Mouse (Mus musculus) embryo, embryonic 9.5 days (tissue): Measurements from ENCODE around the gene A3galt2.

Experiments used
- DNase-seq: peaks from one replicate; pipeline ENCODE4 v3.0.0-alpha.2; 2017; ENCODE audit errors: extremely low spot score

A3galt2 gene

DNA sequence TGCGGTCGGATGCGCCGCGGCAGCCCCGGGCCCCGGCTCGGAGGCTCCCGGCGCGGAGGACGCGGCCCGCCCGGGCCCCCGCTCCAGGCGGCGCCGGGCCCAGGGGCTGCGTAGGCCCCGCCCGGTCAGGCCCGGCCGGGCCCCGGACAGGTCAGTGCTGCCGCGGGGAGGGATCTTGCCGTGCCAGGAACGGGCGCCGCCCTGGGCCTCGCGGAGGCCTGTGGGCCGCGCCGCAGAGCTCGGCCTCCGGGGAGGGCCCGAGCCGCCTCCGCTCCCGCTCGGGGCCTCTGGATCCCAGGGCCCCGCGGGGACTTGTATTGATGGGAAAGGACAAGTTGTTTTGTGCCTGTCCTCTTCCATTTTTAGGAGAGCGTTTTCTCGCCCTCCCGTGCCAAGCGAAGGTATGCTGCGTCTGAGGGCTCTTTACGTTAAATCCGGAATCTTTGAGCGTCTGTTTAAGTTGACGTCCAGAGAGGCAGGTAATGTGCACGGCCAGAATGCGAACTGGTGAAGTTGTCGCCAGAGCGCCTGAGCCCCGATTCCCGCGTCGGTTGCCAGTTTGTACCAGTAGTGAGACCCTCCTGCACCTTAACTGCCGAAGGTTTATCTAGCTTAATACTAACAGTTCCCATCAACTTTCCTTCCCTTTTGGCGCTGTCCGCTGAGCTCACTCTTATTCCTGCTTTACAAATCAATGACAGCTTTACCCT lies 27.3 kb upstream of the A3galt2 start:
- DNase-seq, result peak; percentile 52

DNA sequence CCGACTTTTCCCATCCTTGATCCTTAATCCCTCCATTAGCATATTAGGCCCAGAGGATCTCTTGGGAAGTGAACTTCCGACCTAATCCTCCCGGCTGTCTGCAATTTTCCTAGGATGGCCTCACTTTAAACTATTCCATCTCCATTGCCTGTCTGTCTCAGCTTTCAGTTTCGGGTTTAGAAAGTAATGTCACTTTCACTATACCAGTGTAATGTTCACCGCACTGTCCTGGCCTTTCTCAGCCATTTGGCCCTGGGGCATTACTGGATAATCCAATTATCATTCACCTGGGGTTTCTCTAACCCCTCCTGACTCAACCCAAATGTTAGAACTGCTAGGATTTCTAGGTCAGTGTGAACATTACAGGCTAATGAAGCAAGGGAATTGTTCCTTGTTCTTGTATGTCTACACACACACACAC lies 26.7 kb upstream of the A3galt2 start:
- no peak for DNase-seq

DNA sequence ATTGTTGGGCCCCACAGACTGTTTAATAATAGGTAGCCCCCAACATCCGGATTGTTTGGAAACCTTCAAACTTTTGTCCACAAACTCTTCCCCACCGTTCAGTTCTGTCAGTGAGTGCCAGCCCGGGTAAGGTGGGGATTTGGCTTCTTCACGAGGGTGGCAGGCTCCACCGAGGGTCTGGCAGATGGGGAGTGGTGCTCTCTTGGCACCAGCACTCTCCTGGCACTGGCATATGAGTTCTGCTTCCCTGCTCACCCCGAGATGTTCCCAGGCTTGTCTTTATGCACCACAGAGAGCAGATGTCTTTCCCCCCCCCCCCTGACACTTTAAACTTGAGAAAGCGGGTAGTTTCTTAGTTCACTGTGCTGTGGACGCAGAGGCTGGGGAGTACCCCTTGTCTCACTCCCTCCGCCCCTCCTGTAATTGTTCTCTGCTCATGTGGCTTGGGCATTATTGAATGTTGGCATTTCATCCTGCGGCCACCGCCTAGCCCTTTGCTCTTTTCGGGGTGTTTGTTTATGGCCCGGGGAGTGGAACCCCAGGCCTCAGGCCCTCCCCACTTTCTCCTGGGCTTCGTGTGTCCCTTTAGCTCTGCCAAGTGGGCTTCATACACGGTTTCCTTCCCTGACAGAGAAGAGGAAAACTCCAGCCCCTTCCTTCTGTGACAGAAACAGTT lies 26.0 kb upstream of the A3galt2 start:
- no peak for DNase-seq

DNA sequence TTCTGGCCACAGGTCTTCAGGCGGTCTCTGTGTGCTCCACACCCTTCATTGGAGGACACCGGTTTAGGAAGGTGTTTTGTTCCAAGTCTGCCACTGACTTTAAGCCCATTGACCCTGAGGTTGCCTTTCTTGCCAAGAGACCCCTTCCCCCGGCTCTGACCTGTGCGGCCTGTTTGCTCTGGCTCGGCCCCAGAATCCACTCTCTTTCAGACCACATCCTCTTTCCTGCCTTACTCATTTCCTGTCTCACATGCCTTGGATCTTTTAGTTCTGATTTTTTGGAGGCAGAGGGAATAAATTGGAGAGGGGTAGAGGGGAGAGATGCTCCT lies 25.5 kb upstream of the A3galt2 start:
- no peak for DNase-seq

DNA sequence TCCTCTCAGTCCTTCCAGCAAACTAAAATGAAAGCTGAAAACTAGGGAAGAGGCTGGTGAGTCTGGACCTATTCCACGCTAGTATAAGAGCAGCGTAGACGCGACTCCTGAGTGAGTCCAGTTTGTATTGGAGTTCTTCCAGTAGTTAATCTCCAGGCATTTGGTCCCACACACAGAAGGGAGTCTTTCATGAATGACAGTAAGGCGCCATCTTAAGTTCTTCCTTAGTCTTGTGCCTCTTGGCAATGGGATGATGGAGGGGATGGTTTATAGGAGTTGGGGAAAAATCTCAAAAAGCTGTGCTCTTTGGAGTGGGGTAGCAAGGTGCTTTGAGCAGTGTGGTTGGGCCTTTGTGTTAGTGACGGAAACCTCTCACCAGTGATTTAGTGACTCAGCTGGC lies 24.9 kb upstream of the A3galt2 start:
- DNase-seq, result no peak

DNA sequence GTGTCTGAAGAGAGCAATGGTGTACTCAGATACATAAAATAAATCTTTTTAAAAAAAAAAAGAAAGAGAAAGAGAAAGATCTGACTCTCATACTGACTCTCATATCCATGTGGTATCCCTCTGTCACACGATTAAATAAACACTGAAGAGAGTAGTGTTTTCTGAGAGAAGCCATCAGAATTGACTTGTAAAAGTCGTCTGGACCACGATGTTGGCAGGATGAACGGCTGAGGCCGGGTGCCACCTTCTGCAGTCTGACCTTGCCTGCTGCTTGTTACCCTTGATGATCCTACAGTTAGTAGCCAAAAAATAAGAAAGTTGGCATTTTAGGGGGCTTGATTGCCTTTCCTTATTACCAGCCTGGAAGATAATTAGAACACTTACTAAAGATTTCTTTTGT lies 22.4 kb upstream of the A3galt2 start:
- DNase-seq, result no peak

DNA sequence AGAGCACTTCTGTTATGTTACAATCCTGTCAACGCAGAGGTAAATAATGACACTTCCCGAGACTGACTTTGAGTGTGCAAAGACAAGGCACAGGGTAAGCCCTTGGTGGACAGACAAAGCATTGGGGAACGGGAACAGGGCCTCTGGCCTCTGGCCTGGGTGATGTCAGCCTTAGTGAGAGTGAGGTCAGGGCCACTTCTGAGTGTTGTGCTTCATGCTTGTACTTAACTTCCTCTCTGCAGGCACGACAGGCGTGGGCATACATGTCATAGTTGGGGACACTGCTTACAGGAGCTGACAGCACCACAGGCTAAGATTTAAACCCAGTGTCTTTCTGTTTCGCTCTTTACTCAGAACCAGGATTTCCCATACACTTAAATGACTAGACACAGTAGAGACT lies 21.7 kb upstream of the A3galt2 start:
- DNase-seq, result no peak

DNA sequence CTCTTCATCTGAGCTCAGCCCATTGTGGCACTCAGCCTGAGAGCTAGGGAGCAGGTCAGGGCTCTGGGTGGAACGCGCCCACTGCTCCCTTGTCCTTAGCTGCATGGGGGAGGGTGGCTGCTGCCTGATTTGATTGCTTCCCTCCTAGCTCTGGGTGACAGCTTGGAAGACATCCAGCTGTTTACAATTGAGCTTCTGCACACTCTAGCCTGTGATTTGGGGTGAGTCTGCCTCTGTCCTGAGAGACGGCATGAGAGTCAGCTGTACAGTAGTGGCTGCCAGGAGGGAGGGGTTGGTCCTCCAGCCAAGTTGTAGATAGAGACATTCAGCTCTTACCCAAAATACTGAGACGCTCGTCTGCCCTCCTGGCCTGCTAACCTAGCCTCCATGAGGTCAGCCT lies 20.9 kb upstream of the A3galt2 start:
- no peak for DNase-seq

DNA sequence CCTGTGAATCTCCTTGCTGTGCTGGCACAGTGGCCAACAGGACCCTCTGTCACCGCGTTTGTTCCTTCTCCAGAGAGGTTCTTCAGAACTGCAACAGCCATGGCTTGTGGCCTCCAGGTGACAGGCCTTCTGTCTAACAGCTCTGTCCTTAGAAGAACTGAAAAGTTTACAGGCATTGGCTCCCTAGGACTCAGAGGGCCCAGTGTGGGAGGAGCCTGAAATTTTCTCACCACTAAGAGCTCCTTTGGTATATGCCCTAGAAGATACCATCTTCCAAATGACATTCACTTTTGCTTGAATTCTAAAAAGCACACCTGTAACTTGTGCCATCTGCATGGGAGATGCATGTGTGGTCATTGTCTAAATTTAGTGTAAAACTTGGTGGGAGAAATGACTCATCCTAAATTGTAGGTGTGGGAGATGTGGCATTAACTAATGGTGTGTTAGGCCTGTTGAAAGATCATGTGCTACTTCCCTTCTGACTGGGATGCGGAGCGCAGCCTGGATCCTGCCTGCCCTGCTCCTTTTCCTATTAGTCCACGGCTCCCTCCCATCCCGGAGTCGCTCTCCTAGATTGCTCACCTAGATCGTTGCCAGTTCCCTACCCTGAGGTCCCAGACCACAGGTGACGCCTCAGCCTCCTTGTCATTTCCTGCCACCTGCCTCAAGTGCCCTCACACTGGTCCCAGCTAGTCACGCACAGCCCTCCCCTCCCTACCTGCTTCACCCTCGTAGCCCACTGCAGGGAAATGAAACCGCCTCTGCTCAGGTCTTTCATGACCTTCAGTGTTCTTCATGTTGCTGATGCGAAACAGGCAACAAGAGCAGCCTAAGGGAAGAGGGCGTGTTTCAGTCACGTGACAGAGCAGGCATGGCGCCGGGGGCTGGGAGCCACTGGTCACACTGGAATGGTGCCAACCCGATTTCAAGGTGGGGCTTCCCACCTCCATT lies 20.2 kb upstream of the A3galt2 start:
- DNase-seq, result no peak

DNA sequence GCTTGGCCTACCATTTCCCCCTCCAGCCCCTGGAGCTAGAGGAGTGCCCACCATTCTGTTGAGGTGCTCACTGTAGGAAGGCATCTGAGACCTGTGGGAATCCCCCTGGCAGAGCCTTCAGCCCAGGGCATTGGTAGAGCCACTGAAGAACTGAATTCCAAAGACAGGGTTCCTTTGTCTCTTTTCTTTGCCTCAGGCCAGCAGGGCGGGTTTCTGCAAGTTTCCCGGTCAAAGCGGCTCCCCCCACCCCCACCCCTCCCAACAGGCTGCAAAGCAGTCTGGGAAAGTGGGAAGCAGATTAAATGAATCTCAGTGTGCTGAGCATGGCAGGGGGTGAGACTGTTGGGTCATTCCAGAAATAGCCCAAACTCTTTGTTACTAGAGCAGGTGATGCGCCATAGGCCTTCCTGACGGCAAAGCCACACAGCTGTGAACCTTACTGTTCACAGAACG lies 18.0 kb upstream of the A3galt2 start:
- peak; percentile 72 for DNase-seq

DNA sequence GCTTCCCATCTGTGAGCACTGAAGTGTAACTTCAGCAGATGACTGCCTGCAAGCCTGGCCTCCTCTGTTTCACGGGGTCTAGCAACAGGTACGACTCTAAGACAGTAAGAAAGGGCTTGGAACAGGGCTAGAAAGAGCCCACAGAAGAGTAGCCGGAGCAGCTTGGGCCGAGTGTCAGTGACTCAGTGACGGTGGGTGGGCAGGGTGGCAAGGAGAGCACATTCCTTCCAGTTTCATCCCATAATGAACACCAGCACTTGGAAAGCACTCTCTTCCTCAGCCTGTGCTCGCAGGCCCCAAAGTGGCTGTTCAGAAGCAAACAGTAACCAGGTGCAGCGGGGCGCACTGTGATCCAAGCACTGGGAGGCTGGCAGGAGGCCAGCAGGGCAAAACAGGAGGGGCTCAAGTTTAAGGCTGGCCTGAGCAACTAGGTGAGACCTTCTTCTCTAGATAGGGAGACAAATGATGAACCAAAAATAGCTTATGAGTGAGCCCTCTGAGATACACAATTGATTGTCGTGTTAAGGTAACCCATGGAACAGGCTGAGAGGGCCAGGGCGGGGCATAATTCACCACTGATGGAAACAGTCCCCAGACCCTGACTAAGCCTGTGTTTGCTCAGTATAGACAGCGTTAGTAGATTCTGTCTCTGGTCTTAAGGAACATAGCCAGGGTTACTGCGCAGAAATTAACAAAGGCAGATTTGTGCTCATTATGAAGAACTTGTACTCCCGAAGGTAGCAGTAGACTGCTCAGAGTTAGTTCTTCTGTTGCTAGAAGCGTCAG lies 17.1 kb upstream of the A3galt2 start:
- no peak for DNase-seq

DNA sequence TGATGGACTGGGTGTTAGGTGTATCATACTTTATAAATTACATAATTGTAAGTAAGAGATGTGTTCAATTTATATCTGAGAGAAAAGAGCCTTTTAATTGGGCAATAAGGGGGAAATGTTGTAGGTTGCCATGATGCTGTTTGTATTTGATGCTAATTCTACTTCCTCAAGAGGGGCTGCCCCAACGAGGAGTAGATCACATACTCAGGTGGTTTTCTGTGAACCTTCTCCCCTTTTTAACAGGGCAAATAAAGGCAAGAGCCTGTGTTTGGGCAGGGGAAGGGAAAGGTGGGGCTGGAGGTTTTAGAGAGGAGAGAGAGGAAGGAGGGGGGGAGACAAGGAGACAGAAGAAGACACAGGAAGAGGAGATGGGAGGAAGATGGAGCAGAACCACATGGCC lies 14.3 kb upstream of the A3galt2 start:
- no peak for DNase-seq

DNA sequence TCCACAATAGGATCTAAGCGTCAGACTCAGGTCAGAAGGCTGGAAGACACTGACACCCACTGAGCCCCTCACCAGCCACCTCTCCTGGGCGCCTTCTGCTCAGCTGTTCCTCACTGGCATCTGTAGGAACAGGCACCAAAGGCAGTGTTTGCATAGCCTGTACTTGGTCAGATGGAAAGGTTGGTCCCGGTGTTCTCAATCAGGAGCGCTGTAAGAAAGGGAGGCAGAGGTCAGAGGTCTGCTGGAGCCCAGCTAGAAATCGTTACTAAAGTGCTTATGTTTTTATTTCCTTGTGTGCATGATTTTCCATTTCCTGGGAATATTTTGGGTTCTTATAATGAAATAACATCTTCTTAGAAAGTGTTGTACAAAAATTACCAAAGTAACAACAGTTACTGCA lies 13.3 kb upstream of the A3galt2 start:
- DNase-seq, result no peak

DNA sequence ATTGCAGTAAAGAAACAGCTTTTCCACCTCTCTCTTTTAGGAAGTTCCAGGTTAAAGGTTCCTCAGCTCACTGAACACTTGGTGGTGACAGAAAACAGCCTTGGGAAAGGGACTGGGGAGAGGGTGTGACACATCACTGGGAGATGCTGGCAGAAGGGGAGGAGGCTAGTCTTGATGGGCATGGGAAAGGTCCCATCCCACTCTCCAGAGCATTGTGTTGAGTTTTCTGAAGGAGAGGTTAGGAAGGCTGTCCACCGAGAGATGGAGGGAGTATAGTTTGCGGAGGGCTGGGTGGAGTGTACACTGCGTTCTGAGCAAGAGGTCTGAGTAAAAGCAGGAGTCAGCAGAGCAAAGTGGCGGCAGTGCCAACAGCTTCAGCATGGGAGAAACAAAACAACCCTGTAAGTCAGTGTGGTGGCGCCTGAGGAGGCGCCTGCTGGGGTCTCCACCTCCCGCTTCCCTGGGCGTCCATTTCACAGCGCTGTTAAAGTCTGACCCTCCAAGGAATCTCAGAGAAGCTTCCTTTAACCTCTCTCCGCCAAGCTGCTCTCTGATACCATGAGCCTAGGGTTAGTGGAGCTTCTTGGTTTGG lies 12.7 kb upstream of the A3galt2 start:
- no peak for DNase-seq

DNA sequence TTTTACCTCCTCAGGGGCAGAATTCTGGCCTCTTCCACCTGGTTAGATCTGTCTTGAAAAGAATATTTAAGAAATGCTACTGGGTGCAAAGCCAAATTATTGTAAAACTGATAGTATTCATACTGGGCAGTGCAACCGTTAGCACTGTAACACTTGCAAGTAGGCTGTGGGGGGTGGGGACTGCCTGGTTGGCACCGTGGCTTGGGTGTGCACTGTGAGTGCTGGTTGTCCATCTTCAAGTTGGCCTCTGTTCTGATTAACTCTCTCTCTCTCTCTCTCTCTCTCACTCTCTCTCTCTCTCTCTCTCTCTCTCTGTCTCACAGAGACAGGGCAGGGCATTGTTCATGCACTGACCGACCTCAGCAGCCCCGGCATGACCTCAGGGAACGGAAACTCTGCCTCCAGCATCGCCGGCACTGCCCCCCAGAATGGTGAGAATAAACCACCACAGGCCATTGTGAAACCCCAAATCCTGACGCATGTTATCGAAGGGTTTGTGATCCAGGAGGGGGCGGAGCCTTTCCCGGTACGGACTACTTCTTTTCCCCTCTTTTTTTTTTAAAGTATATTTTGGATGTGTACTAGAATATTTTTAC lies 12.0 kb upstream of the A3galt2 start:
- no peak for DNase-seq

DNA sequence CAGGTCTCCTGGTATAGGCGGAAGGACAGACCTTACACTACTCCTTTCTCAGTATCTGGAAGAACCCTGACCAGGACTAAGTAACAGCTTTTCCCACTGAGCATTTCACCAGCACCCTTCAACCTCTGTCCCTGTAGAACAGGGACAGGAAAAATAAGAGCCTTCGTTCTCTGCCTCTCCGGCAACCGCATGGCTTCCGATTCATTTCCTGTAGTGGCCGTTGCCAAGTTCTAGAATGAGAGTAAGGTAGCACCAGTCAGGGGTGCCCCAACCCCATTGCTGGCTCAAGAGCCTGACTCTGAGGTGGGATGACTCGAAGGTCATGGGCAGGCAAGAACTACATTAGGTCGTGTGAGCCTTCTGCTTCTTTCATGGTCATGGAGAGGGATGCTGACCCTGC lies 10.0 kb upstream of the A3galt2 start:
- no peak for DNase-seq

DNA sequence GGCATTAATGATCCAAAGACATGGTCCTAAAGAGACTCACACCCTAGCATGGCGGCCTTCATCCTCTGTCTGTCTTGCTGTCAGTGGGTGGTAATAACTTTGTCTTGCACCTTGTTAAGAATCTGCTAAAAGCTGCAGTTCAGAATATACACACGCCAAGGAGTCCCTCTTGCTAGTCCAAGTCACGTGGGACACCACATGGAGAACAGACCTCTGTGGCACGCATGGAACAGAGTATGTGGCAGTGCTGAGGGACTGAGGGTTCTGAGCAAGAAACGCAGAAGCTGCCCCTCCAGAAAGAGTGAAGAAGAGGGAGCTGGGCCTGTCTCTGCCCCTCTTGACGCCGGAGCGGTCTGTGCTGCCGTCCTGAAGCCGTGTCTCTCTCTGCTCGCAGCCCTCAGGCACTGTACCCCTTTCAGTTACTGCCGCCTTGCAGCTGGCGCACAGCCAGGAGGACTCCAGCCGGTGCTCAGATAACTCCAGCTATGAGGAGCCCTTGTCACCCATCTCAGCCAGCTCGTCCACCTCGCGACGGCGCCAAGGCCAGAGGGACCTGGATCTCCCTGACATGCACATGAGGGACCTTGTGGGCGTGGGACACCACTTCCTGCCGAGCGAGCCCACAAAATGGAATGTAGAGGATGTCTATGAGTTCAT lies 7.4 kb upstream of the A3galt2 start:
- no peak for DNase-seq

DNA sequence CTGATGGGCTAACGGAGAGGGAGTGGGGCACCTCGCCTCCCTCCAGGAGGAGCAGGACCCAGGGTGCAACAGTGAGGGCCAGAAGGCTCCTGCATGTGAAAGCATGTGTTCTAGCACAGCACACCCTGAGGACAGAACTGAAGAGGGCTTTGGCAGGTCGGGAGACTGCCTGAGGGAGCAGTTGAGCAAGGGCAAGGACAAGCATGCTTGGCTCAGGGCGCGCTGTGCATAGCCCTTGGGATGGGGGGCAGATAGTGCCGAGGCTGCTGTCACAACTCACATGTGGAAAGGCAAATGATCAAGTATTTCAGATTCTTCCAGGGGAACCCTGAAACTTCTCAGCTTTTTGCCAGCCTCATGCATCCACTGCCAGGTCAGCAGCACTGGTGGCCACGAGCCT lies 6.9 kb upstream of the A3galt2 start:
- DNase-seq, result no peak

DNA sequence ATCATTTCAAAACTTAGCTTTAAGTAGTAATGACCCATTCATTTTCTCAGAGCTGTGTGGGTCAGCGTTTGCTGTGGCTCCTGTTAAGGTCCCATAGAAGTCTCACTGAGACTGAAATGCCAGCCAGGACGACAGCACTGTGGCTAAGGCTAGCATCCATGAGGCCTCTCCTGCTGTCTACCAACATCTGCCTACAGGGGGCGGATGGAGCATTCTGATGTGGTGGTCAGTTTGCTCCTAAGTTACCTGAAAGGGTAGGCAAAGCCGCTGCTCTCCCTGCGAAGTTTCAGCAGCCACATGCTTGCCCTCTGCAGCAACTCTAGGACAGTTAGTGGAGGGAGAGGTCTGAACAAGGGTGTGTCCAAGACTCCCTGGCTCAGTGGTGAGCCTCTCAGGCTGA lies 4.2 kb upstream of the A3galt2 start:
- peak; percentile 25 for DNase-seq

DNA sequence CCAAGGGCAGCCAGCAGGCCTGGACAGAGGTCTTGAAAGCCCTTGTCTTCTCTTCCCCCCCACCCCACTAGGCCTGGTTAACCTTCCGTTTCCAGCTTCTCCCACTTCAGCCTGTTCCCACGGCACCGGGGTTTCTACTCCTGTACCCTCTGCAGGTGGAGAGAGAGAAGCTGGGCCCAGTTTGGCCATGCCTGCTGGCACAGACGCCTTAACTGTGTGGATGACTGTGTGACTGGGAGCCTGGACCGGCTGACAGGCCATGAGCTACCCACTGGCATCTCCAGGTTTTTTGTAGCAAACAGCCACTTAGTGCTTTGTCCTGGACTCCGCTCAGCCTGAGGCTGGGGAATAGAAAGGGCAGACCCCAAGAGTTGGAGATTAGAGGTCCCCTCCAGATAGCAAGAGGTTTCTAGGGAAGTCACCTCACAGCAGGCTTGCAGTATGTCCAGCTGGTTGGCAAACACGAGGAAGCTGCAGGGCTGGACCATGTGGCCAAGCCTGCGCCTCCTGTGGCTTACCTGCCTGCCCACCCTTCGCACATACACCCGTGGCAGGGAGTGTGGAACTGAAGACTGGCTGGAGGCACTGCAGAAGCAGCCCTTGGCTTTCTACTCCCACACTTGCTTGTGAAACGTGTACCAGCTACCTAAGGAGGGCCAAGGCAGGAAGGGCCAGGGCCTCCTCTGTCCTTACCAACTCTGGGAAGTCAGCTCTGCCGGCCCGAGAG lies 3.0 kb upstream of the A3galt2 start:
- no peak for DNase-seq
